Mouse (Mus musculus) forebrain, postnatal 0 days (tissue): ENCODE measurements around the gene Cyb5rl. TPM values are rescaled to one million over a fixed set of nuclear protein-coding genes. Genes with fewer than 3 reads are reported as not detected.

Source experiments
- ATAC-seq: fragments of 200-750 bp; cut with Nextera tagmentation; 2 replicates; pipeline ENCODE4 v1.8.0; 2017; ENCODE audit warnings: mild to moderate bottlenecking, moderate library complexity
- DNase-seq: peaks from one replicate; pipeline ENCODE4 v3.0.0-alpha.2; 2015
- H3K27ac ChIP-seq: fragments of 300-500 bp; sonication (generic); 2 replicates; pipeline ENCODE4 v1.5.1; 2014; ENCODE audit warnings: low read depth, mild to moderate bottlenecking, antibody characterized with exemption, low read length, moderate library complexity, mixed read lengths
- H3K27me3 ChIP-seq: fragments of 300-500 bp; sonication (generic); 2 replicates; pipeline ENCODE4 v1.6.1; 2014; ENCODE audit warnings: mild to moderate bottlenecking, low read length, mixed read lengths; ENCODE audit not compliant: insufficient read depth
- H3K36me3 ChIP-seq: fragments of 300-500 bp; sonication (generic); 2 replicates; pipeline ENCODE4 v1.6.1; 2014; ENCODE audit warnings: mild to moderate bottlenecking, moderate library complexity; ENCODE audit not compliant: insufficient read depth
- H3K4me1 ChIP-seq: fragments of 300-500 bp; sonication (generic); 2 replicates; pipeline ENCODE4 v1.6.1; 2014; ENCODE audit warnings: antibody characterized with exemption; ENCODE audit not compliant: insufficient read depth
- H3K4me2 ChIP-seq: fragments of 300-500 bp; sonication (generic); 2 replicates; pipeline ENCODE4 v1.6.1; 2014; ENCODE audit warnings: low read depth, mild to moderate bottlenecking, moderate library complexity
- H3K4me3 ChIP-seq: fragments of 300-500 bp; sonication (generic); 2 replicates; pipeline ENCODE4 v1.5.1; 2014; ENCODE audit warnings: low read depth, low read length, mixed read lengths
- H3K9ac ChIP-seq: fragments of 300-500 bp; sonication (generic); 2 replicates; pipeline ENCODE4 v1.6.1; 2014; ENCODE audit warnings: mild to moderate bottlenecking
- H3K9me3 ChIP-seq: fragments of 300-500 bp; sonication (generic); 2 replicates; pipeline ENCODE4 v1.6.1; 2016; ENCODE audit warnings: low read length
- CTCF ChIP-seq: sonication (generic); IDR thresholded peaks from 2 replicates; pipeline ENCODE4 v1.5.1; 2016; ENCODE audit warnings: antibody characterized with exemption, control low read depth, low read depth
- WGBS: fragments of 180-500 bp; shearing (Covaris S2); extraction: QIAGEN DNeasy Blood & Tissue Kit; methylation state at CpG from one replicate; pipeline ENCODE4 v1.1.7; 2014; 5-methylcytosine and 5-hydroxymethylcytosine counted together
- polyA plus RNA-seq: library from polyadenylated mRNA; unstranded; fragments of >200 nt; fragmentation: Nextera tagmentation; extraction: Ambion mirVana; gene quantifications from 2 replicates; pipeline ENCODE4 v1.2.1, GENCODE M21; 2015
- total RNA-seq: library from RNA; depleted of rRNA; stranded (reverse); fragments of >200 nt; gene quantifications from 2 replicates; pipeline ENCODE4 v1.2.3, GENCODE M21; 2014

The Cyb5rl gene
- total and polyA plus RNA-seq, 2 experiments from 2014 or later: 4.5 to 4.6 TPM

DNA sequence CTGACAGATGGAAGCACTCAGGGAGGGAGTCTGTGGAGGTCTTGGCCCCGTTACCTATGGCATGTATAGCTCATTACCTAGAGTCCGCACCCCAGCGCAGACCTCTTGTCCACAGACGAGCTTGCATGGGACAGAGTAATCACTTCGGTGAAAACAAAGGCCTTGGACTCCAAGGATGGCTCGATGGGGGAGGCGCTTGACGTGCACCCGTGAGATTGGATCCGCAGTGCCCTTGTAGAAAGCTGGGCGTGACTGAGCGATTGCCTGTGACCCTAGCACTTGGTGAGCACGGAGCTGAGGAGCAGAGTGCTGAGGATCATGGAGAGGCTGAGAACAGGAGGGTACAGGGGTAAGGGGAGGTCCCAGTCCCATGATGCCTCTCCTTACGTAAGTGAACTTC is 24.9 kb downstream of the Cyb5rl start:
- no peak for DNase-seq
- TF ChIP-seq CTCF: no peak
- WGBS: 85% methylated on average over 14 of the region's 14 CpGs
- Histone ChIP-seq H3K9ac (no peak overlapping the region), H3K4me2 (no peak overlapping the region), H3K36me3 (no peaks in the 10 kb centered on the region), H3K9me3 (no peaks in the 10 kb centered on the region), H3K27me3 (no peaks in the 10 kb centered on the region), H3K4me1 (no peaks in the 10 kb centered on the region), H3K4me3 (no peak overlapping the region), H3K27ac (no peak overlapping the region)
- no peak for ATAC-seq

DNA sequence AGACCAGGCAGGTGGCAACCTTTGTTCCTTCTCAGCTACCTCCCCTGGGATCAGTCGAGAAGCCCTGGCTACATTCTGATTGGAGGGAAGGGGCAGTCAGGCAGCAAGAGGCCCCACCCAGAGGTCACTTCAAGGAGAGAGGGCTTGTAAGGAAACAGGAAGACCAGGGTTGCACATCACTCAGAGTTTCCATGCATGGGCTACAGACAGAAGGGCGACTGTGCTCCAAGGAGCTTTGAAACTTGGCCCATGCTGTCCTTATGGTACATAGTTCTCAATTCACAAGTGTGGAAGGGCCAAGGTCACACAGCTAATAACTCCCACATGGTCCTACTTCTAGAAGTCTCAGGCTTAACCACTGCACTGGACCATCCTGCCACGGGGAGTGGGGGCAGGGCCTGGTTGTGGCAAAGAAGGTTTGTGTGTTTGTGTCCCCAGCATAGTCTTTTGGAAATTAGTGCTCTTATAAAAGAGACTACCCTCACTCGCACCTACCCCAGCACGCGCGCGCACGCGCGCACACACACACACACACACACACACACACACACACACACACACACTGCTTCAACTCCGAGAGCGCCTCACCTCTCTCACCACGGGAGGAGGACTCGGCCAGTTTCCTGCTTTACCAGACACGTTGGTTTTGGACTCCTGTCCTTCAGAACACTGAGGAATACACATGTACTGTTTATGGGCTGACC is 27.8 kb downstream of the Cyb5rl start:
- 82% methylated on average over 16 of the region's 16 CpGs for WGBS
- Histone ChIP-seq H3K9ac (no peak overlapping the region), H3K36me3 (no peaks in the 10 kb centered on the region), H3K27me3 (no peaks in the 10 kb centered on the region), H3K9me3 (no peaks in the 10 kb centered on the region), H3K27ac (no peak overlapping the region), H3K4me2 (no peak overlapping the region), H3K4me1 (no peaks in the 10 kb centered on the region), H3K4me3 (no peak overlapping the region)
- no peak for TF ChIP-seq CTCF
- ATAC-seq (no peak), DNase-seq (no peak)

GRCm38 (mm10) chr4:107096043-107096442 is 29.3 kb downstream of the Cyb5rl start:
- H3K9me3 ChIP-seq: no peaks in the 10 kb centered on the region
- no peaks in the 10 kb centered on the region for H3K36me3 ChIP-seq
- no peaks in the 10 kb centered on the region for H3K27me3 ChIP-seq
- no peak overlapping the region for H3K4me3 ChIP-seq
- 34% methylated on average over 6 of the region's 6 CpGs for WGBS
- TF ChIP-seq CTCF: no peak
- no peak for ATAC-seq
- H3K27ac ChIP-seq: no peak overlapping the region; the same call in 1 of the 2 replicates
- no peak overlapping the region for H3K9ac ChIP-seq
- DNase-seq: no peak
- H3K4me2 ChIP-seq: no peak overlapping the region
- no peaks in the 10 kb centered on the region for H3K4me1 ChIP-seq

DNA sequence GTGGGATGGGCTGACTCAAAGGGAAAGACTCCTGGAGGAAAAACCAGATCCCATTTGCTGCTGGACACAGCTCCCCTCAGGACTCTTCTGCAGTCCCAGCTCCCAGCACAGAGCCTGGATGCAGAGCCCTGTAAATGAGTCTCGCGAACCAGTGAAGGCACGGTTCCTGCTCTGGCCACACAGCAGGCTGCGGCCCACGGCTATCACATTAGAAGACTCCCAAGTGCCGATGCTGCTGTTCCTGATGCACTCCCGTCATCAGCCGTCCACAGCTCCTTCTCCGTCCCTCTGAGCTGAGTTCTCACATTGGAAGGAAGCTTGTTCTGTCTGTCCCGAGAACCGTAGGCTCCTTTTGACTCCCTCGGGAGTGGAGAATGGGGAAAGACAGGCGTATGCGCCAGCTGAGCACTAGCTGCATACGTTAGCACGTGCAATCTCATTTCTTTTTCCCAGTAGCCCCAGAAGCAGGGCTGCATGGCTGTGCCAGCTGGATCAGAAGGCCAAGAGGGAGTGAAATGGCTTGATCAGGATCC is 30.1 kb downstream of the Cyb5rl start, which contains the start of gene Cdcp2:
Cdcp2 (plus strand) TSS at position 51 of the 533 bp plus-strand sequence.
- no peaks in the 10 kb centered on the region for H3K27me3 ChIP-seq
- no peak within 1 kb of the TSS for H3K4me2 ChIP-seq
- H3K36me3 ChIP-seq: no peaks in the 10 kb centered on the region
- no peak for DNase-seq
- WGBS: 56% methylated on average over 16 of the region's 16 CpGs
- H3K9me3 ChIP-seq: no peaks in the 10 kb centered on the region
- H3K27ac ChIP-seq: no peak within 1 kb of the TSS; the same call in 1 of the 2 replicates
- ATAC-seq: no peak
- no peaks in the 10 kb centered on the region for H3K4me1 ChIP-seq
- H3K4me3 ChIP-seq: no peak within 1 kb of the TSS
- TF ChIP-seq CTCF: no peak
- no peak within 1 kb of the TSS for H3K9ac ChIP-seq

- DNase-seq (no peak), ATAC-seq (no peak)
- no peak overlapping the region for H3K4me3 ChIP-seq
- no peaks in the 10 kb centered on the region for H3K4me1 ChIP-seq
- H3K4me2 ChIP-seq: no peak overlapping the region
- no peak overlapping the region for H3K9ac ChIP-seq
- WGBS: 65% methylated on average over 15 of the region's 15 CpGs
- H3K9me3 ChIP-seq: no peaks in the 10 kb centered on the region
- no peak for TF ChIP-seq CTCF
- H3K27me3 ChIP-seq: no peaks in the 10 kb centered on the region
- H3K27ac ChIP-seq: no peak overlapping the region
- H3K36me3 ChIP-seq: no peaks in the 10 kb centered on the region
Measured at GRCm38 (mm10) chr4:107097871-107098270, 31.1 kb downstream of the Cyb5rl start.

DNA sequence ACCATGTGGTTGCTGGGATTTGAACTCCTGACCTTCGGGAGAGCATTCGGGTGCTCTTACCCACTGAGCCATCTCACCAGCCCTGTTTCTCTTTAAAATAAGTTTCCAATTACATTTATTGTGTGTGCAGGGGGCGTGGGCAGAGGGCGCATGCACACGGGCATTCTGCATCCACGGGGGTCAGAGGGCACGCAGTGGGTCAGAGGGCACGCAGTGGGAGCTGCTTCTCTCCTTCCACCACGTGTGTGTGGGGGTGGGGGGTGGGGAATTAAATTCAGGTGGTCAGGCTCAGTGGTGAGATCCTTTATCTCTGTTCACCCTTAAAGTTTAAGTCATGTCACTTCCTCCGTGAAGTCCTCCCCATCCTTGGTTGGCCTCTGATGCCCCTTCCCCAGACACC is 31.6 kb downstream of the Cyb5rl start:
- ATAC-seq (no peak), DNase-seq (no peak)
- Histone ChIP-seq H3K4me3 (no peak overlapping the region), H3K4me2 (no peak overlapping the region), H3K9ac (no peak overlapping the region), H3K36me3 (no peaks in the 10 kb centered on the region), H3K9me3 (no peaks in the 10 kb centered on the region), H3K4me1 (no peaks in the 10 kb centered on the region), H3K27me3 (no peaks in the 10 kb centered on the region), H3K27ac (no peak overlapping the region)
- WGBS: 82% methylated on average over 10 of the region's 10 CpGs
- no peak for TF ChIP-seq CTCF

GRCm38 (mm10) chr4:107098791-107099525 is 32.2 kb downstream of the Cyb5rl start:
- H3K9ac ChIP-seq: no peak overlapping the region
- no peaks in the 10 kb centered on the region for H3K9me3 ChIP-seq
- no peak overlapping the region for H3K27ac ChIP-seq
- H3K4me3 ChIP-seq: no peak overlapping the region
- no peaks in the 10 kb centered on the region for H3K36me3 ChIP-seq
- H3K4me1 ChIP-seq: no peaks in the 10 kb centered on the region
- no peak overlapping the region for H3K4me2 ChIP-seq
- WGBS: 66% methylated on average over 17 of the region's 17 CpGs
- DNase-seq (no peak), ATAC-seq (no peak)
- no peak for TF ChIP-seq CTCF
- H3K27me3 ChIP-seq: no peaks in the 10 kb centered on the region
